Mouse (Mus musculus): ENCODE results near the gene Nbas. TPM values are rescaled to one million over a fixed set of nuclear protein-coding genes. Genes with fewer than 3 reads are reported as not detected.

The Nbas gene
- total RNA-seq, 4 experiments from 2014 or later, result 20.0 to 24.1 (median 22.3) TPM

DNA sequence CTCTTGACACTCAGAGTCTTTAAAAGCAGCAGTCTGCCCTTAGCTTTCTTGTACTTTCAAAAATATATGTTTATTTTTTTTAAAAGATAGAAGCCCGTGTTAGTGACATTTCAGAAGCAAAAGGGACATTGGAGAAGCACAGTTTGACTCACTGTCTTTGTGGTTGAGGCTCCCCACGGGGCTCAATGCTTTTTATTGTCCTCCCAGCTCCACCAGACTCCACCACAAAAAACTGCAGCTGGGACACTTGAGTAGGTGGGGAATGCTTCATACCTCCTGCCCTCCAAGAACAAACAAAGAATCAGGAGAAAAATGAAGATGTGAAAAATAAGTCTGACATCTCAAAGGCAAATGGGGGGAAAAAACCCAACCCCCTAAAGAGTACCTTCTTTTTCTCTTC lies 344.1 kb downstream of the Nbas start:
- DNase-seq (ENCODE audit: low spot score in 2 of 2), result no peak

DNA sequence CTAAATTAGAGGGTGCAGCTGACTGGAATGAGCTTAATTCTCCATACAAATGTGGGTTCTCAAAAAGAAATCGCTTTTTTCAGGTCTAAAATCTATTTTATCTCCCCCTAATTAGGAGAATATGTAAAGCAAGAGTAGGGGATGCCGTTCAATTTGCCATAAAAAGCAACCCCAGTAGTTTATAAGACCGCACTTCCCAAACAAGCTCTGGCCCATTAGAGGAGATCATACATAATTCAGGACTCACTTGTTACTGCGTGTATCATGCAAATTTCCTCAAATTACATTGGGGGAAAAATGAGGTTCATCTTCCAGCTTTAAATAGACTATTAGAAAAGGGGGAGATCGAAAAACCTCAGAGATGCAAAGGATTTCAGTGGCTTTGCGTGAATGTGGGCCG lies 346.7 kb downstream of the Nbas start:
- DNase-seq (ENCODE audit: low spot score in 2 of 2), result no peak

DNA sequence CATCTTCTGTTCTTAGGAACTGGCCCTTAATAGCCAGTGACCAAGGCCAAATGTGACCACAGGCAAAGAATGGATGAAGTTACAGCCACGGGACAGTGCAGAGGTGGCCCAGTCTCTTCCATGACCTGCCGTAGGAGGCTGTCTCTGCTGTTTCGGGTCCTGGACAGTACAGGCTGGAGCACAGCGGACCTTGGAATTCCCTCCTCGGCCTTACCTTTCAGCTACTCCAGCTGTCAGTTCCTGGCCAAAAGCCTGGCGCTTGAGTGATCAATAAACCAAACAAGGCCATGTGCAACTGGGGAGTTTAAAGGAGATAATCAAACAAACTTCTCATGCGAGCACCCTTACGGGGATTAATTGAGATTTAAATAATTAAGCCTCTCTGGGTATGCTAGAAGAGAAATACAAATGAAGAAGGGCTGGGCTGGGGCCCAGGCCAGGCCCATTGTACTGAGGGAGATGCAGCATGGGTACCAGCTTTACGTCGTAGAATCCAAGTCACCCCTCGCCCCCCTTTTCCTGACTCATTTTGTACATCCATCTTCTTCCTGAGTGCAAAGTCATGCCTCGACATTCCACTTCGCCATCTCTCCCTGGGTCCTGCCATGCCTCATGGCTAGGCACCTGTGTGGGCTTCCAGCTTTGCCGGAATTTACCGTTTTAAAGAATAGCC lies 353.4 kb downstream of the Nbas start:
- no peak for DNase-seq (ENCODE audit: low spot score in 2 of 2)

DNA sequence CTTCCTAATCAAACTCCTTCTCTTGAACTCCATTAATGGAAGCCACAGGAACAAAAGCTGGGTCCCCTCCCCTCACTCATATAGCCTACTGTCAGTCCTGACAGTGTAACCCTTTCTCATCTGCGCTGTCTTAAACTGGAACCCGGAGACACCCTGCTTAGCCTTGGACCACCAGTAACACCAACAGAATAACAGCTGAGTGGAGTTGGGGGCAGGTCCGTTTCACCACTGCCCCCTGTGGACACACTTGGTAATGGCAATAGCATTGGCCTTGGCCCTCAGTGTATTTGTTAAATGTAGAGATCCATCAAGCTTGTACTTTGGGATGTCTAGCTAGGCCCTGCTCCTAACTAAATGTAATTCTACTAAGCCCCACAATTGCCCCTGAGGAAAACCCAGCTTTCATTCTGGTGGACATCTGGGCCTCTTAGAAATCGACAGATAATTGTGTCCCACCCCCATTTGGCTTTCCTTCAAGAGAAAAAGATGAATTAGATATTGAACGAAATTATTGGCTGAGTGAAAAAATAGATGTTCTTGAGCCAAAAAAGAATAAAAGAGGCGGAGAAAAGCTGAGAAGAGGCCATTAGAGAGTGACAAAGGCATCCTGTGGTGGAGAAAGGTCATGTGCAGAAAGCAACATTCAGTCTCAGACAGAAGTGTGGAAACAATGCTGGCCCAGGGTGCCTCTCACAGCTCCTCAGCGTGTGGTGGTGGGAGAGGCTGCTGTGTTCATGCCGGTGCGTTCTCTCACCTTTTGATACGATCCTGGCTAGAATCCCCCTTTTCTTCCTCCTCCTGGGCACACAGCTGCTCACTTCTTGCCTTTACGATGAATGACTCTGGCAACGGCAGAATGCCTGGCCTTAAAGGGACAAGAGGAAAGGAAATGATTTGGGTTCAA lies 358.1 kb downstream of the Nbas start:
- no peak for DNase-seq (ENCODE audit: low spot score in 2 of 2)

Other genes with a start within 250 kb of the Nbas start
- 100 to 1,000 TPM; 113 to 140 (median 124) TPM for gene Ddx1, start 19.9 kb upstream of the Nbas start, total RNA-seq (2022)